Mouse (Mus musculus) right cerebral cortex, adult 2 months (tissue): ENCODE results near the gene Lcn11.

ENCODE experiments used
- DNase-seq, 2 experiments: peaks; one replicate each; pipeline ENCODE4 v3.0.0; 2021 to 2022; ENCODE audit warnings: low spot score in 2 of 2

Lcn11 gene

DNA sequence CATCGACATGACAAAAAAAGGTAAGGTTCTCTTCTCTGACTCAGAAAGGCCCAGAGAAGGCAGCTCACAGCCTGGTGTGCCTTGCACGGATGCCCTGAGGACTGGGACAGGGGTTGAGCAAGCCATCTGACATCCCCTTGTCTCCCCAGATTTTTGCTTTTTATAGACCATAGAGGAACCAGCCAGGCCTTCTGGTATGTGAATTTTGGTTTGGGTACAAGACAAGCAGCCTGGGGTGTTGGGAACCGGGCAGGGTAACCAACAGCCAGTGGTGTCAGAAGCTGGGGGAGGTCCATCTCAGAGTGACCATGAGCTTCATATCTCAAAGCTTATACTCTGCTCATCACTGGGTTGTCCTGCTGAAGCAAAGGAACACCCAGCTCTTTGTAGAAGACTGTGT is 47.9 kb downstream of the Lcn11 start:
- DNase-seq, result no peak

DNA sequence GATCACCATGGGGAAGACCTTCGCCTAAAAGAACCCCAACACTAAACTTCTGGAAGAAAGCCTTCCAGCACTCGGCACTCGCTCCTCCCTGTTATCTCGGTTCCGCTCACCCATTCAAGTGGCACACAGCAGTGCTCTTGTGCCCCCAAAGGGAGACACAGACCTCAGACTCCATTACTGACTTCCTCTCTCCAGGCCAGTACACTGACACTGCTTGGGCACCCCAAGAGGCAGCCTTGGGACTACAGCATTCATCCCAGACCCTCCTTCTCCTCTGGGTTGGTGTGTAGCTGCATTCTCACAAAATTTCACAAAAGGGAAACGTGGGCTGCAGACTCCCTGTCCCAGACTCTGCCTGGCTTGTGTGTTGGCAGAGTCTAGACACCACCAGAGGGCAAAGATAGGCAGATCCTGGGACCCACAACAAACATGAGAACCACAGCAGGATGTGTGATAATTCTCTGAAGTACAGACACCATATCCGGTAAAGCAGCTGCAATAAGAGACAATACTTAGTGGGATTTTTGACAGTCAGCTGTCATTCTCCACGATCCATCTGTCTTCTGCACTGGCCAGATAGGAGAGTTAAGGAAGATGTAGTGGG is 51.6 kb downstream of the Lcn11 start:
- DNase-seq, result no peak
